Mouse (Mus musculus): Measurements from ENCODE around the gene Elf1.

DNA sequence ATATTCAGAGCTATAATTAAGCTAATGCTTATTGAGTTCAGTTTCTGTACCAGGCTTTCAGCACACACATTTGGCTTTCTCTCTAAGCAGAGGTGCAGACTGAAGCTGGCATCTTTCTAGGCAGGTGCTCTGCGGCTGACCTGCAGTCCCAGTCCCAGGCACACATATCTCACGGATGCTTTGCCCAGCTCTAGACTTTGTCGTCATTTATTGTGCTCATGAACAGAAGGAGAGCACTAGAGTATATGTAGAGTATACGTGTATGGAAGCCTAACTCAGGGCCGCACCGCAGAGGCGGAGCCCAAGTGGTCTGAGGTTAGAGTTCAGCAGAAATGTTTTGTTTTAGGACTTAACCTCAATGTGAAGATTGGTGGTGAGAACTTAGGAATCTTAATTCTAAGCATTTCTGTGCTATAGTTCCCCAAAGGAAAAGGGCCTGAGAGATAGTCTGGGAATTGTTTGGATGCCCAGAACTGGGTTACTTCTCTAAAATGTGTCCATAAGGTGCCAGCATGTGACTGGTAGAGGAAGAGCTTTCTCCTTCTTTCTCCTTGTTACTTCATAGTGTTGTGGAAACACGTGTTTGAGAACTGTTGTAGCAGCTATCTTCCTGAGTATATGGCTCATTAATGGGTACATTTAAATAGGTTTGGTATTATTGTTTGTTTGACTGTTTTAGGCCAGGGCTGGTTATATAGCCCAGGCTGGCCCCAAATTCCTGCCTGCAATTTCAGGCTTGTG is 51.2 kb downstream of the Elf1 start:
- TF ChIP-seq CTCF (IDR thresholded peaks at IDR 0.05; ENCODE audit: low read depth, low read length) (no peak), POLR2A (IDR thresholded peaks at IDR 0.05; ENCODE audit: extremely low read depth, insufficient read depth, low read length) (no peak)
